Mouse (Mus musculus): ENCODE data around the gene Ttc22. TPM values are rescaled to one million over a fixed set of nuclear protein-coding genes. Genes with fewer than 3 reads are reported as not detected.

The Ttc22 gene
- polyA plus RNA-seq, 1 experiment from 2014 or later = 2.2 TPM

DNA sequence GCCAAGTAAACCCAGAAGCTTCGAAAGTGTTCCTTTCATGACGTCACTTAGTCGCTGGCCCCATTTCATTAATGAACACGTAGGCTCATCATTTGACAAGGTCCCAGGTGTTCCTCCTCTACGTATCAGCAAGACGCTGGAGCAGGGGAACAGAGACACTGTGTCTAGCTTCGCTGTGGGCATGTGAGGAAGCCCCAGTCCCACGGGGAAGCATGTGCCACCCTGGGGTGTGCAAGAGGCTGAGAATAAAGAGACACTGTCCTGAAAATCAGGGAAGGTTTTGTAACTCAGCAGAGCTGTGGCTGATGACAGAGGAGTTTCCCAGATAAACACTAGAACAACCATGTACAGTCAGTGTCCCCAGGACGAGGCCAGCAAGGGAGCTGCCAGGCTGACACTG, 25.2 kb upstream of the Ttc22 start:
- H3K4me3 ChIP-seq (replicated peaks) = no peak overlapping the region
- H3K9ac ChIP-seq (replicated peaks) = no peak overlapping the region
- H3K9me3 ChIP-seq = no peaks in the 10 kb centered on the region
- H3K27ac ChIP-seq = no peak overlapping the region
- H3K4me1 ChIP-seq (replicated peaks) = no peaks in the 10 kb centered on the region
- H3K36me3 ChIP-seq = no peaks in the 10 kb centered on the region
- H3K27me3 ChIP-seq = no peaks in the 10 kb centered on the region
- no peak for ATAC-seq
- WGBS = 82% methylated on average over 9 of the region's 9 CpGs
- no peak overlapping the region for H3K4me2 ChIP-seq (replicated peaks)

DNA sequence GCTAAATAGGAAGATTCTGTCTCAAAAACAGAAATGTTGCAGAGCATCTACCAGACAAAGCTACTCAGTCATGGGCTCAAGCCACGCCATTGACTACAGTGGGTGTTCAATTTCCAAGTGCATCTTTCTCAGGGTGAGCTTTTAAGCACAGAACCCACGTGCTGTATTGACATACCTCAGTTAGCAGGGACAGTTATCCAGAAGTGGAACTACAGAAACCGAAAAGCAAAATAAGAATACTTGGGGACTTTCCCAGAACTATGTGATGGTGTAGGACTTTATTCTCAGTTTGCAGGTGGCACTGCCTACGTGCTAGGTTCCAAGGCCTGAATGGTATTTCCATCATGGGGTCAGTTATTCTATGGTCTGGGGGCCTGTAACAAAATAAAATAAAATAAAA, 24.5 kb upstream of the Ttc22 start:
- Histone ChIP-seq H3K4me2 (replicated peaks) (no peak overlapping the region), H3K4me3 (replicated peaks) (no peak overlapping the region), H3K9ac (replicated peaks) (no peak overlapping the region), H3K9me3 (no peaks in the 10 kb centered on the region), H3K36me3 (no peaks in the 10 kb centered on the region), H3K27ac (no peak overlapping the region), H3K4me1 (replicated peaks) (no peaks in the 10 kb centered on the region), H3K27me3 (no peaks in the 10 kb centered on the region)
- WGBS = 81% methylated on average over 4 of the region's 4 CpGs
- ATAC-seq = no peak

DNA sequence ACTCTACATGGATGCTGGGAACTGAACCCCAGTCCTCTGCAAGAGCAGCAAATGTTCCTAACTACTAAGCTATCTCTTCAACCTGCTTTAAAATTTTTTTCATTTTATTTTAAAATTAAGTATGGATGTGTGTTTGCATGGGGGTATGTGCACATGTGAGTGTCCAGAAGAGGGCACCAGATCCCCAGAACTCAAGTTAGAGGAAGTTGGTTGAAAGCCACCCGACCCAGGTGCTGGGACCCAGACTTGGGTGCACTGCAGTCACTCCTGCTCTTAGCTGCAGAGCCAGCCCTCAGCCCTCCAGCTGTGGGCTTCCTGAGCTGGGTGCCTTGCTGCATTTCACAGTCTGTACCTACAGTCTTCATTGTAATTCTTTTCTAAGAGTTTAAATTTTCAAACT, 22.8 kb upstream of the Ttc22 start:
- no peak overlapping the region for H3K4me2 ChIP-seq (replicated peaks)
- no peak overlapping the region for H3K27ac ChIP-seq
- no peak overlapping the region for H3K4me3 ChIP-seq (replicated peaks)
- no peaks in the 10 kb centered on the region for H3K4me1 ChIP-seq (replicated peaks)
- ATAC-seq = no peak
- 52% methylated on average over 1 of the region's 1 CpGs for WGBS
- H3K36me3 ChIP-seq = no peaks in the 10 kb centered on the region
- no peak overlapping the region for H3K9ac ChIP-seq (replicated peaks)
- no peaks in the 10 kb centered on the region for H3K27me3 ChIP-seq
- H3K9me3 ChIP-seq = no peaks in the 10 kb centered on the region

DNA sequence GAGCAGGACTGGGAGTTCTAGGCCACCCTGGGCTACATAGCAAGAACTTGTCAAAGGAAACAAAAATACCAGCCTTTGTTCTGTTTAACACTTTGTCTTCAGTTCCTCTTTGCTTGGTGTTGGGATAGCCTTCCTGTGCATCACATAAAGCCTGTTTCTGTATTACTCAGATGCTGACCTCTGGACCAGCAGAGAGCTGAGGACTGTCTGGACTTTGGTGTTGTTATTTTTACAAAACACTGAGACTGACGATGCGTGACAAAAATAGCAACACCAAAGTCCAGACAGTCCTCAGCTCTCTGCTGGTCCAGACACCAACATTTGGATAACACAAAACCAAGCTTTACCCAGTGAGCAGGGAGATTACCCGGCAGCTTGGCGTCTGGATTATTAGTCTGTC, 21.5 kb upstream of the Ttc22 start:
- H3K4me3 ChIP-seq (replicated peaks) = no peak overlapping the region
- WGBS = 89% methylated on average over 4 of the region's 4 CpGs
- no peaks in the 10 kb centered on the region for H3K9me3 ChIP-seq
- no peak for ATAC-seq
- no peak overlapping the region for H3K27ac ChIP-seq
- no peak overlapping the region for H3K9ac ChIP-seq (replicated peaks)
- no peaks in the 10 kb centered on the region for H3K36me3 ChIP-seq
- no peaks in the 10 kb centered on the region for H3K27me3 ChIP-seq
- H3K4me1 ChIP-seq (replicated peaks) = no peaks in the 10 kb centered on the region
- H3K4me2 ChIP-seq (replicated peaks) = no peak overlapping the region

DNA sequence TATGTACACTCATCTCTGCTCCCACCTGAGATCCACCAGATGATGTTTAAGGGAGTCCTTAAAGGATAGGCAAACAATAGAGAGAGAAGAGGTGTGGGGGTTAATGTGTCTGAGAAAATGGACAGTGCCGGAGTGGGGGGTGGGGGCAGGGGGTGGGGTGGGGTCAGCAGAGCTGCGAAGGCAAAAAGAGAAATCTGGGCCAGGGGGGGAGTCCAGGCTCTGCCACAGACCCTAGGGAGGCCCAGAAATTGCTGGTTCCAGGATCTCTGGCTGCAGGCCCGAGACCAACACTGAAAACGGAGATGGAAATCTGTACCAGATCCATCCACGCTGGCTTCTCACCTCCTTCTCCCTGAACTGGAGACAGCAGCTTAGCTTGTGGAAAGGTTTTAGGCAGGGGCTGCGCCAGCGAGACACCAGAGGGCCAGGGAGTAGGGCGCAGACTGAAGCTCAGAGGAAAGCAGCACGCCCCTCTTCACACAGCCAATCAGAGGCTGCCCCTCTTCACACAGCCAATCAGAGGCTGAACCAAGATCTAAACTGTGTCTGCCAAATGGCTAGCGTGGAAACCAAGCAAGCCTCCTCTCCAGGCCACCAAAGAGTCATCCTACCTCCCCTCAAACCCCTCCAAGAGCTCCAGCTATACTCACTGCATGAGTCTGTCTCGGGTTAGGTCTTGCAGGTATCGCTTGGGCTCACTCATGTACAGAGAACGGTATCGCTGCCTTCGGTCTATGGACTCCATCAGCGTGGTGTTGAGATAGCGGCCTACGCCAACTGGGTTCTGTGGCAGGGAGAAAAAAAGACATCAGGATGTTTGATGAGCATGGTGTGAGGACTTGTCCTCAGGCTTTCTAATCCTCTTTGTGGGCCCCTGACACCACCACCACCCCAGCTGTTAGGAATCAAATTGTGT, 15.3 kb upstream of the Ttc22 start:
- peak; percentile 95 for ATAC-seq
- Histone ChIP-seq H3K27ac (no peak overlapping the region), H3K9me3 (no peaks in the 10 kb centered on the region), H3K36me3 (no peaks in the 10 kb centered on the region), H3K4me3 (replicated peaks) (peak overlapping the region; percentile 12; the same call in 1 of the 2 replicates), H3K4me1 (replicated peaks) (peaks cover 8% of the 10 kb centered on the region; the same call in 1 of the 2 replicates), H3K4me2 (replicated peaks) (peak overlapping the region; percentile 42), H3K27me3 (no peaks in the 10 kb centered on the region), H3K9ac (replicated peaks) (peak overlapping the region; percentile 34)
- WGBS = 44% methylated on average over 18 of the region's 18 CpGs

DNA sequence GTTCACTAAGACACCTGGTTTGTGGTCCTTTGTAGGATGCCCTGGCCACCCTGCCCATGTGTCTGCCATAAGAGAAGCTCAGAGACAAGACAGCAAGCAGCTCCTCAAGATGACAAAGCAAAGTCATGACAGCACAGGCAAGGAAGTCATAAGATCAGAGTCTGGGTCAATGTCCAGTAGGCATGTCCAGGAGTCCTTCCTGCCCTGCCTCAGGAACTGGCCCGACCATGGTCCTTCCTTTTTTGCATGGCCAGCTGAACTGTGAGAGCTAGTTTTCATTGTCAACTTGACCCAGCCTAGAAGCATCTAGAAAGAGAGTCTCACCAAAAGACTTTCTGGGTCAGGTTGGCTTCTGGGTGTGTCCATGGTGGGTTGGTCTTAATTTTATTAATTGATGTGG, 14.3 kb upstream of the Ttc22 start:
- Histone ChIP-seq H3K4me1 (replicated peaks) (peaks cover 8% of the 10 kb centered on the region; the same call in 1 of the 2 replicates), H3K9me3 (no peaks in the 10 kb centered on the region), H3K27ac (no peak overlapping the region), H3K9ac (replicated peaks) (no peak overlapping the region), H3K36me3 (no peaks in the 10 kb centered on the region), H3K4me2 (replicated peaks) (no peak overlapping the region), H3K4me3 (replicated peaks) (no peak overlapping the region), H3K27me3 (no peaks in the 10 kb centered on the region; the same call in 1 of the 2 replicates)
- ATAC-seq = no peak
- 89% methylated on average over 1 of the region's 1 CpGs for WGBS

GRCm38 (mm10) chr4:106613105-106613504, 9.1 kb upstream of the Ttc22 start:
- Histone ChIP-seq H3K4me2 (replicated peaks) (no peak overlapping the region), H3K9ac (replicated peaks) (no peak overlapping the region), H3K27ac (no peak overlapping the region), H3K27me3 (no peaks in the 10 kb centered on the region; the same call in 1 of the 2 replicates), H3K36me3 (no peaks in the 10 kb centered on the region), H3K4me1 (replicated peaks) (peaks cover 9% of the 10 kb centered on the region), H3K4me3 (replicated peaks) (no peak overlapping the region), H3K9me3 (no peaks in the 10 kb centered on the region)
- no peak for ATAC-seq
- 78% methylated on average over 8 of the region's 8 CpGs for WGBS

DNA sequence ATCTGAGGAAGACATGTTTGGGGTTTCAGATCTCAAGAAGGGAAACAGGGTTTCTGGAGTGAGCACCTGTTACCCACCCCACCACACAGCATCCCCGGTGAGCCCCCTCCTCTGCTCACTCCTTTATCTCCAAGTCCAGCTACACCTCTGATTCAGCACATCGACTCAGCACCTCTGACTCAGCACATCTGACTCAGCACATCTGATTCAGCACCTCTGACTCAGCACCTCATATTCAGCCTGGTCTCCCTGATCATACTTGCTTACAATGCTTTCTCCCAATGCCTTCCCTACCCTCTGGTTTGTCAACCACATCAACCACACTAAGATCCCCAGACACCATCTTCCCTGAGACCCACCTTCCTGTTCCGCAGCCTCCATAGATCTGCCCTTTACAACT, 8.7 kb upstream of the Ttc22 start:
- Histone ChIP-seq H3K27ac (no peak overlapping the region), H3K9ac (replicated peaks) (no peak overlapping the region), H3K36me3 (no peaks in the 10 kb centered on the region), H3K27me3 (peaks cover 2% of the 10 kb centered on the region; the same call in 1 of the 2 replicates), H3K4me2 (replicated peaks) (no peak overlapping the region), H3K4me1 (replicated peaks) (peaks cover 9% of the 10 kb centered on the region), H3K4me3 (replicated peaks) (no peak overlapping the region), H3K9me3 (no peaks in the 10 kb centered on the region)
- ATAC-seq = no peak
- 75% methylated on average over 3 of the region's 3 CpGs for WGBS

DNA sequence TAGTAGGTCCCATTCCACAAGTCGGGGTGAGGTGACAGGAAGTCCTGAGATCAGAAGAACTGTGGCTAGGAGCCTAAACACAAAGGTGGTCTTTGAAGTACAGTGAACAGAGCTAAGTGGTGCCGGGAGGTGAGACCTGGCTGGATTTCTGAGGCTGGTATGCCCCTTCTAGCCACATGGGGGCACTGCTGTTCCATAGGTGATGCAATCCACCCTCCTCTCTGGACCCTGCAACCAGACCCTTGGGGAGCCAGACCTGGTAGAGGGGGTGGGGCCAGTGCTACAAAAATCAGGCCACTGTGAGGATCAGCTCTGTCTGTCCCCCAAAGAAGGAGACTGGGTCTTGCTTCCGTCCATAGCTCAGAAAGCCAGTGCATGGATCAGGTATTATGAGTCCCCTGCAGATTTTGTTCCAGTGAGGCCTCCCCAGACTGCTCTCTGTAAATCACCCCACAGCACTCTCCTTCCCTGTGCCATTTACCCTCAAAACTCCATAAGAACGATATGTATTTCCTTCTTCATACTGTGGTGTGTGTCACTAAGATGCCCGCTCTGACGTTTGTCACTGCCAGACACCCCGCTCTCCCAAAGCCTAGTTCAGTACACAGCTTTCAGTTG, 7.9 kb upstream of the Ttc22 start:
- Histone ChIP-seq H3K36me3 (no peaks in the 10 kb centered on the region), H3K4me1 (replicated peaks) (peaks cover 9% of the 10 kb centered on the region), H3K9ac (replicated peaks) (no peak overlapping the region), H3K4me2 (replicated peaks) (no peak overlapping the region), H3K27ac (no peak overlapping the region), H3K27me3 (peaks cover 5% of the 10 kb centered on the region; the same call in 1 of the 2 replicates), H3K4me3 (replicated peaks) (no peak overlapping the region), H3K9me3 (no peaks in the 10 kb centered on the region)
- 42% methylated on average over 7 of the region's 7 CpGs for WGBS
- peak; percentile 78 for ATAC-seq

DNA sequence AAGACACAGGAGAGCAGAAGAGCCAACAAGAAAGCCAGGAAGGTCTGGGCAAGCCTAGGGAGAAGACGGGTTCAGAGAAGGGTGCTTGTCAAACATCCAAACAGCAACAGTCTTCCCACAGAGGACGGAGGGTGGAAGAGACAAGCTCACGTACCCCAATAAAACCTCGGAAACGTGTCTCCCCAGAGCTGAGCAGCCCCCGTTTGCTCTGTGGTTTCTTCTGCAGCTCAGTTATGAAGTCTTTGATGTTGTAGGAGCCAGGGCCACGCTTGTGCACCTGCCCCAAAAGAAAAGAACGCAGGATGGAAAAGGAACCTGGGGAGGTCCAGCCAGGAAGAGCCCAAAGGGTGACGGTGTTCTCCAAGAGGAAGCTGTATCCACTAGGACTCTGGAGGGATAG, 7.4 kb upstream of the Ttc22 start:
- 86% methylated on average over 9 of the region's 9 CpGs for WGBS
- peaks cover 5% of the 10 kb centered on the region; the same call in 1 of the 2 replicates for H3K27me3 ChIP-seq

GRCm38 (mm10) chr4:106615637-106616036, 6.6 kb upstream of the Ttc22 start:
- no peak overlapping the region for H3K4me3 ChIP-seq (replicated peaks)
- no peaks in the 10 kb centered on the region for H3K36me3 ChIP-seq
- no peaks in the 10 kb centered on the region for H3K9me3 ChIP-seq
- no peak overlapping the region for H3K9ac ChIP-seq (replicated peaks)
- H3K4me2 ChIP-seq (replicated peaks) = no peak overlapping the region
- H3K4me1 ChIP-seq (replicated peaks) = peaks cover 9% of the 10 kb centered on the region
- no peak overlapping the region for H3K27ac ChIP-seq
- no peak for ATAC-seq
- H3K27me3 ChIP-seq = peaks cover 5% of the 10 kb centered on the region; the same call in 1 of the 2 replicates
- 88% methylated on average over 12 of the region's 12 CpGs for WGBS

More for the DNA sequence above, 7.4 kb upstream of the Ttc22 start:
- H3K9me3 ChIP-seq = no peaks in the 10 kb centered on the region
- ATAC-seq = no peak
- H3K27ac ChIP-seq = no peak overlapping the region
- peaks cover 9% of the 10 kb centered on the region for H3K4me1 ChIP-seq (replicated peaks)
- no peaks in the 10 kb centered on the region for H3K36me3 ChIP-seq
- no peak overlapping the region for H3K4me2 ChIP-seq (replicated peaks)
- no peak overlapping the region for H3K9ac ChIP-seq (replicated peaks)
- H3K4me3 ChIP-seq (replicated peaks) = no peak overlapping the region

GRCm38 (mm10) chr4:106617056-106617455, 5.2 kb upstream of the Ttc22 start, which contains the start of gene Lexm:
Lexm (minus strand) TSS chr4:106617241.
- Histone ChIP-seq H3K9me3 (no peaks in the 10 kb centered on the region), H3K27me3 (peaks cover 12% of the 10 kb centered on the region), H3K27ac (no peak within 1 kb of the TSS), H3K9ac (replicated peaks) (no peak within 1 kb of the TSS; the same call in 1 of the 2 replicates), H3K4me2 (replicated peaks) (peak within 1 kb of the TSS; percentile 52), H3K4me3 (replicated peaks) (no peak within 1 kb of the TSS; the same call in 1 of the 2 replicates), H3K36me3 (no peaks in the 10 kb centered on the region), H3K4me1 (replicated peaks) (peaks cover 9% of the 10 kb centered on the region)
- under 1% methylated on average over 17 of the region's 19 CpGs for WGBS
- no peak for ATAC-seq

Measured in midbrain, embryonic 13.5 days (tissue).